Mouse (Mus musculus) gastrocnemius, postnatal 36 days (tissue): ENCODE data around the gene Akt1. TPM values are rescaled to one million over a fixed set of nuclear protein-coding genes. Genes with fewer than 3 reads are reported as not detected.

Experiments used
- DNase-seq, 2 experiments: peaks; one replicate each; pipeline ENCODE4 v3.0.0; 2022
- intact Hi-C: fragments of 180-260 bp; cut with DNase I; formaldehyde crosslinking; loops from one replicate; pipeline ENCODE4 v1.15.1; 2025
- total RNA-seq, 2 experiments: library from RNA; stranded (reverse); gene quantifications; 2 replicates each; pipeline ENCODE4 v1.2.3; 2021

The Akt1 gene
- total RNA-seq, 2 experiments from 2014 or later: 49.9 to 55.7 TPM

- DNase-seq: peak; percentile 91 to 94
- intact Hi-C loops: no loop called here
Observed at GRCm38 (mm10) chr12:112693185-112694126, 18.8 kb upstream of the Akt1 start.

GRCm38 (mm10) chr12:112688458-112688857, 13.8 kb upstream of the Akt1 start:
- no peak for DNase-seq
- intact Hi-C loops: no loop called here

GRCm38 (mm10) chr12:112683351-112683750, 8.7 kb upstream of the Akt1 start:
- no peak for DNase-seq
- intact Hi-C loops: no loop called here

GRCm38 (mm10) chr12:112679027-112679996, 4.6 kb upstream of the Akt1 start:
- intact Hi-C loops: no loop called here
- no peak for DNase-seq

GRCm38 (mm10) chr12:112678555-112679026, 3.9 kb upstream of the Akt1 start, which contains the start of gene Zbtb42:
Gene Zbtb42, plus strand, starts transcription at chr12:112678828.
- DNase-seq: peak; percentile 44 to 54
- intact Hi-C loops: no loop called here

- no peak for DNase-seq
- intact Hi-C loops: no loop called here
Observed at GRCm38 (mm10) chr12:112677943-112678554, 3.4 kb upstream of the Akt1 start.

GRCm38 (mm10) chr12:112677076-112677475, 2.4 kb upstream of the Akt1 start:
- intact Hi-C loops: no loop called here
- DNase-seq: no peak

GRCm38 (mm10) chr12:112675245-112676035, 756 bp upstream of the Akt1 start:
- intact Hi-C loops: loop anchor here (2.0 kb wide), 1 partner anchor 15 kb away; no protein-coding TSS in a partner anchor
- peak; percentile 71 to 80 for DNase-seq

- intact Hi-C loops: loop anchor here (2.0 kb wide), 1 partner anchor 13 kb away; no protein-coding TSS in a partner anchor
- no peak for DNase-seq
Observed at GRCm38 (mm10) chr12:112673576-112674091, 1.1 kb downstream of the Akt1 start.

- DNase-seq: peak in 1 of 2 experiments; percentile 45
- intact Hi-C loops: no loop called here
Observed at GRCm38 (mm10) chr12:112672744-112673575, 1.7 kb downstream of the Akt1 start.

- intact Hi-C loops: no loop called here
- DNase-seq: no peak
Observed at GRCm38 (mm10) chr12:112671891-112672290, 2.8 kb downstream of the Akt1 start.

- intact Hi-C loops: no loop called here
- peak; percentile 52 to 58 for DNase-seq
Observed at GRCm38 (mm10) chr12:112670718-112671393, 3.8 kb downstream of the Akt1 start.

- intact Hi-C loops: no loop called here
- DNase-seq: peak in 1 of 2 experiments; percentile 45
Observed at GRCm38 (mm10) chr12:112667619-112668297, 6.9 kb downstream of the Akt1 start.

- no peak for DNase-seq
Observed at GRCm38 (mm10) chr12:112665881-112666544, 8.7 kb downstream of the Akt1 start.

GRCm38 (mm10) chr12:112665445-112665844, 9.2 kb downstream of the Akt1 start:
- peak in 1 of 2 experiments; percentile 46 for DNase-seq
- intact Hi-C loops: no loop called here

More at GRCm38 (mm10) chr12:112665881-112666544, 8.7 kb downstream of the Akt1 start:
- intact Hi-C loops: no loop called here

- DNase-seq: no peak
- intact Hi-C loops: no loop called here
Observed at GRCm38 (mm10) chr12:112664656-112665055, 10.0 kb downstream of the Akt1 start.
